Mouse (Mus musculus) kidney, adult 2 months (tissue): Measurements from ENCODE around the gene Ngfr. TPM values are rescaled to one million over a fixed set of nuclear protein-coding genes. Genes with fewer than 3 reads are reported as not detected.

Source experiments
- DNase-seq: peaks from one replicate; pipeline ENCODE4 v3.0.0; 2021
- H3K27ac ChIP-seq: fragments of 200-500 bp; 2 replicates; pipeline ENCODE4 v1.5.1; 2012; ENCODE audit warnings: low read depth, low read length, control low read depth, inconsistent platforms; ENCODE audit not compliant: insufficient read depth
- H3K27me3 ChIP-seq: fragments of 200-500 bp; replicated peaks from 2 replicates; pipeline ENCODE4 v1.6.1; 2012; ENCODE audit warnings: mild to moderate bottlenecking, moderate library complexity, low read length, inconsistent platforms; ENCODE audit not compliant: control insufficient read depth, insufficient read depth
- H3K36me3 ChIP-seq: fragments of 200-500 bp; 2 replicates; pipeline ENCODE4 v1.6.1; 2012; ENCODE audit warnings: mild to moderate bottlenecking, moderate library complexity, low read length, inconsistent platforms; ENCODE audit not compliant: control insufficient read depth, insufficient read depth
- H3K4me1 ChIP-seq: fragments of 200-500 bp; 2 replicates; pipeline ENCODE4 v1.6.1; 2011; ENCODE audit warnings: low read length; ENCODE audit not compliant: control insufficient read depth, insufficient read depth
- H3K4me3 ChIP-seq: fragments of 200-500 bp; 2 replicates; pipeline ENCODE4 v1.5.1; 2011; ENCODE audit warnings: mild to moderate bottlenecking, low read depth, low read length, control low read depth; ENCODE audit not compliant: insufficient read depth
- CTCF ChIP-seq: fragments of 200-500 bp; conservative IDR thresholded peaks from 2 replicates; pipeline ENCODE4 v1.5.1; 2011; ENCODE audit warnings: low read depth, mild to moderate bottlenecking, control low read depth, low read length, moderate library complexity, mixed read lengths; ENCODE audit not compliant: insufficient read depth, insufficient read length
- POLR2A ChIP-seq: fragments of 200-500 bp; IDR thresholded peaks from one replicate; pipeline ENCODE4 v1.6.1; 2011; ENCODE audit warnings: low read depth, low read length, control low read depth
- WGBS: fragments of 180-500 bp; shearing (Covaris S2); methylation state at CpG from one replicate; pipeline ENCODE4 v1.1.7; 2018; 5-methylcytosine and 5-hydroxymethylcytosine counted together
- polyA plus RNA-seq: library from polyadenylated mRNA; depleted of rRNA; stranded (reverse); fragments of >200 nt; gene quantifications from 2 replicates; pipeline ENCODE4 v1.2.3, GENCODE M21; 2012

The Ngfr gene
- polyA plus RNA-seq, 1 experiment: 6.6 TPM

GRCm38 (mm10) chr11:95546021-95546782 is 41.3 kb downstream of the Ngfr start:
- TF ChIP-seq POLR2A (no peak), CTCF (no peak)
- no peak overlapping the region for H3K4me3 ChIP-seq
- 78% methylated on average over 10 of the region's 10 CpGs for WGBS
- H3K27me3 ChIP-seq: no peaks in the 10 kb centered on the region
- H3K27ac ChIP-seq: no peak overlapping the region
- DNase-seq: no peak
- no peaks in the 10 kb centered on the region for H3K4me1 ChIP-seq
- no peaks in the 10 kb centered on the region for H3K36me3 ChIP-seq

- H3K4me3 ChIP-seq: no peak overlapping the region
- no peak for DNase-seq
- no peak overlapping the region for H3K27ac ChIP-seq
- TF ChIP-seq POLR2A (no peak), CTCF (no peak)
- no peaks in the 10 kb centered on the region for H3K4me1 ChIP-seq
- H3K27me3 ChIP-seq: no peaks in the 10 kb centered on the region
- 84% methylated on average over 8 of the region's 8 CpGs for WGBS
- H3K36me3 ChIP-seq: no peaks in the 10 kb centered on the region
These were observed 42.8 kb downstream of the Ngfr start for GRCm38 (mm10) chr11:95544546-95545327.

GRCm38 (mm10) chr11:95540637-95541385 is 46.7 kb downstream of the Ngfr start:
- no peaks in the 10 kb centered on the region for H3K4me1 ChIP-seq
- no peak overlapping the region for H3K27ac ChIP-seq
- DNase-seq: no peak
- no peaks in the 10 kb centered on the region for H3K36me3 ChIP-seq
- no peak for TF ChIP-seq POLR2A
- no peak for TF ChIP-seq CTCF
- 21% methylated on average over 18 of the region's 18 CpGs for WGBS
- no peaks in the 10 kb centered on the region for H3K27me3 ChIP-seq
- no peak overlapping the region for H3K4me3 ChIP-seq

GRCm38 (mm10) chr11:95538378-95539104 is 49.0 kb downstream of the Ngfr start:
- Histone ChIP-seq H3K27me3 (no peaks in the 10 kb centered on the region), H3K27ac (no peak overlapping the region), H3K36me3 (no peaks in the 10 kb centered on the region), H3K4me3 (no peak overlapping the region), H3K4me1 (no peaks in the 10 kb centered on the region)
- DNase-seq: peak; percentile 79
- TF ChIP-seq CTCF: no peak
- no peak for TF ChIP-seq POLR2A
- WGBS: 78% methylated on average over 15 of the region's 15 CpGs

- H3K27ac ChIP-seq: no peak overlapping the region
- WGBS: 24% methylated on average over 24 of the region's 24 CpGs
- no peak overlapping the region for H3K4me3 ChIP-seq
- H3K4me1 ChIP-seq: no peaks in the 10 kb centered on the region
- DNase-seq: peak; percentile 87
- H3K27me3 ChIP-seq: no peaks in the 10 kb centered on the region
- TF ChIP-seq POLR2A: no peak
- peak; percentile 97 for TF ChIP-seq CTCF
- no peaks in the 10 kb centered on the region for H3K36me3 ChIP-seq
These were observed 53.9 kb downstream of the Ngfr start for GRCm38 (mm10) chr11:95533484-95534160.

GRCm38 (mm10) chr11:95532353-95533072 is 55.0 kb downstream of the Ngfr start:
- whole genome bisulfite sequencing: 69% methylated on average over 13 of the region's 13 CpGs

More at GRCm38 (mm10) chr11:95532353-95533072, 55.0 kb downstream of the Ngfr start:
- H3K4me1 ChIP-seq: no peaks in the 10 kb centered on the region
- no peak for TF ChIP-seq POLR2A
- TF ChIP-seq CTCF: no peak
- H3K27me3 ChIP-seq: no peaks in the 10 kb centered on the region
- H3K36me3 ChIP-seq: no peaks in the 10 kb centered on the region
- no peak overlapping the region for H3K27ac ChIP-seq
- DNase-seq: no peak
- no peak overlapping the region for H3K4me3 ChIP-seq
